In the genomic region with DNA sequence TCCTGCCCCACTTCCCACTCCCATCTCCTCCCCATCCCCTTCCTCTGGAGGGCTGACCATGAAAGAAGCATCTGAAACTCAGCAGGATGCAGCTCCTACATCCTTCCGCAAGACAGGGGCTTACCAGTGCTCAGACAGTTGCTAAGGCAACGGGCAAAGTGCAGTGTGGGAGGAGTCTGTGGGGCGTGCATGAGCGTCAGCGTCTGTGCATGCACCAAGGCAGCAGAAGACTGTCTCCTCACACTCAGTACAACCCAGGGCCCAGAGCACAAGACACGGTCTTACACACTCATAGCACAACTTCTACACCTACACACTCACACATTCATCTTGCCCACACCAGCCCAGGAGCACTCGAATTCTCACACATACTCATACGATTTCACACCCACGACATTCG, we compare ENCODE assay signal across 9 mouse cellular contexts.
DNase-seq lines count a peak whose midpoint lies in the region; ATAC-seq lines count a peak whose summit lies in the region.
"Had no signal": no experiment of that assay in that cellular context is flagged by ENCODE, and none has a peak within 500 bp of the region (broad histone marks: within the 10 kb centered on the region; RNA-seq: fewer than 3 reads in every experiment).

No protein-coding gene starts in this region.

- no peak overlapping the region for H3K9ac ChIP-seq in liver, embryonic 11.5 days (ENCODE audit: low read depth, low read length)
- no peak overlapping the region for H3K9ac ChIP-seq in neural tube, embryonic 14.5 days (replicated peaks; ENCODE audit: low read depth, low read length)

- ATAC-seq in liver, embryonic 11.5 days (replicated peaks; ENCODE audit: low FRiP score), result peak; percentile 62
- peak; percentile 91 for ATAC-seq in neural tube, embryonic 14.5 days (ENCODE audit: low read depth)
- ATAC-seq: Patski had no signal

- H3K36me3 ChIP-seq in liver, embryonic 11.5 days (ENCODE audit: control insufficient read depth, insufficient read depth, low read length), result no peaks in the 10 kb centered on the region
- no peaks in the 10 kb centered on the region for H3K36me3 ChIP-seq in embryonic facial prominence, embryonic 10.5 days (replicated peaks)
- no peaks in the 10 kb centered on the region for H3K36me3 ChIP-seq in limb, embryonic 10.5 days
- H3K36me3 ChIP-seq in neural tube, embryonic 14.5 days (ENCODE audit: control insufficient read depth, insufficient read depth, low read length), result no peaks in the 10 kb centered on the region

- no peak overlapping the region for H3K4me3 ChIP-seq in liver, embryonic 11.5 days (ENCODE audit: low read depth, low read length)
- no peak overlapping the region for H3K4me3 ChIP-seq in embryonic facial prominence, embryonic 10.5 days
- no peak overlapping the region for H3K4me3 ChIP-seq in limb, embryonic 10.5 days
- no peak overlapping the region for H3K4me3 ChIP-seq in neural tube, embryonic 14.5 days (ENCODE audit: low read depth, low read length)

- no peak overlapping the region for H3K4me2 ChIP-seq in liver, embryonic 11.5 days
- H3K4me2 ChIP-seq in neural tube, embryonic 14.5 days (ENCODE audit: low read depth, low read length), result no peak overlapping the region

- H3K27me3 ChIP-seq in liver, embryonic 11.5 days (replicated peaks; ENCODE audit: control insufficient read depth, insufficient read depth, low read length), result peaks cover 6% of the 10 kb centered on the region; the same call in 1 of the 2 replicates
- H3K27me3 ChIP-seq in embryonic facial prominence, embryonic 10.5 days (replicated peaks; ENCODE audit: low read depth, poor library complexity, severe bottlenecking), result peaks cover 32% of the 10 kb centered on the region
- peaks cover 19% of the 10 kb centered on the region for H3K27me3 ChIP-seq in limb, embryonic 10.5 days (ENCODE audit: low read depth, poor library complexity, severe bottlenecking)
- no peaks in the 10 kb centered on the region for H3K27me3 ChIP-seq in neural tube, embryonic 14.5 days (ENCODE audit: control insufficient read depth, insufficient read depth, low read length)

- H3K9me3 ChIP-seq in liver, embryonic 11.5 days (ENCODE audit: control insufficient read depth, low read length), result no peaks in the 10 kb centered on the region
- no peaks in the 10 kb centered on the region for H3K9me3 ChIP-seq in embryonic facial prominence, embryonic 10.5 days
- H3K9me3 ChIP-seq in limb, embryonic 10.5 days (replicated peaks), result no peaks in the 10 kb centered on the region
- no peaks in the 10 kb centered on the region for H3K9me3 ChIP-seq in neural tube, embryonic 14.5 days (ENCODE audit: control insufficient read depth, low read length)

- DNase-seq in liver, embryonic 11.5 days (ENCODE audit: low spot score), result no peak
- no peak for DNase-seq in liver
- peak; percentile 70 for DNase-seq in embryonic facial prominence, embryonic 10.5 days (ENCODE audit: low spot score)
- DNase-seq in hindlimb bud, embryonic 11.5 days (ENCODE audit: extremely low spot score, low read depth, low spot score), result peak; percentile 14
- peak; percentile 46 for DNase-seq in limb, embryonic 10.5 days (ENCODE audit: low spot score)
- no peak for DNase-seq in urinary bladder, postnatal 4 days (ENCODE audit: low spot score in 2 of 2)
- DNase-seq in adrenal gland, adult 8-10 months, result no peak

- 44% methylated on average over 10 of the region's 10 CpGs for WGBS in liver, embryonic 11.5 days
- WGBS in embryonic facial prominence, embryonic 10.5 days, result 36% methylated on average over 10 of the region's 10 CpGs
- 41% methylated on average over 10 of the region's 10 CpGs for WGBS in limb, embryonic 10.5 days
- 32% methylated on average over 10 of the region's 10 CpGs for WGBS in neural tube, embryonic 14.5 days

- H3K27ac ChIP-seq in liver, embryonic 11.5 days (ENCODE audit: low read depth, low read length), result no peak overlapping the region
- H3K27ac ChIP-seq in embryonic facial prominence, embryonic 10.5 days (replicated peaks), result 0 out of 2 replicates have a peak overlapping the region, but pooled peaks have one; percentile 4
- H3K27ac ChIP-seq in limb, embryonic 10.5 days, result no peak overlapping the region
- H3K27ac ChIP-seq in neural tube, embryonic 14.5 days (ENCODE audit: low read depth, low read length), result peak overlapping the region; percentile 44

- H3K4me1 ChIP-seq in liver, embryonic 11.5 days (replicated peaks; ENCODE audit: control insufficient read depth, insufficient read depth, low read length), result 0 out of 2 replicates have a peak, but pooled peaks cover 8% of the 10 kb centered on the region
- peaks cover 30% of the 10 kb centered on the region for H3K4me1 ChIP-seq in embryonic facial prominence, embryonic 10.5 days
- H3K4me1 ChIP-seq in limb, embryonic 10.5 days, result peaks cover 24% of the 10 kb centered on the region
- peaks cover 10% of the 10 kb centered on the region for H3K4me1 ChIP-seq in neural tube, embryonic 14.5 days (ENCODE audit: control insufficient read depth, insufficient read depth, low read length)

Comparison
In these comparisons a context has a peak if more than half of its experiments do, and no peak if none do; other contexts are left out.
1. DNase-seq: peak in embryonic facial prominence, embryonic 10.5 days (single experiment), hindlimb bud, embryonic 11.5 days (single experiment) and limb, embryonic 10.5 days (single experiment); none in liver, embryonic 11.5 days (single experiment), liver (single experiment), urinary bladder, postnatal 4 days (0 of 2) and adrenal gland, adult 8-10 months (single experiment).
2. H3K27ac ChIP-seq: peak in embryonic facial prominence, embryonic 10.5 days (single experiment) and neural tube, embryonic 14.5 days (single experiment); none in liver, embryonic 11.5 days (single experiment) and limb, embryonic 10.5 days (single experiment).